Mouse (Mus musculus): ENCODE results near the gene Tnmd.

- TF ChIP-seq CTCF (conservative IDR thresholded peaks at IDR 0.05; ENCODE audit: insufficient read depth, insufficient read length, low read depth, low read length) (no peak), POLR2A (IDR thresholded peaks at IDR 0.05; ENCODE audit: low read depth, low read length) (no peak)
Measured at GRCm38 (mm10) chrX:133888111-133888510, 37.3 kb downstream of the Tnmd start.
